ENCODE assay signal across 9 mouse cellular contexts in genomic region chr11:69071262-69071661, GRCm38 (mm10). TPM values are rescaled to one million over a fixed set of nuclear protein-coding genes. Genes with fewer than 3 reads are reported as not detected.
A peak's percentile ranks its signal among the peaks of the same experiment; 100 is the strongest.
DNase-seq lines count a peak whose midpoint lies in the region; ATAC-seq and TF ChIP-seq lines count a peak whose summit lies in the region.
"Had no signal": no experiment of that assay in that cellular context is flagged by ENCODE, and none has a peak within 500 bp of the region (broad histone marks: within the 10 kb centered on the region; RNA-seq: fewer than 3 reads in every experiment).

No protein-coding gene starts in this region.

- no peak for ATAC-seq in hindbrain, embryonic 15.5 days (ENCODE audit: low FRiP score, low read depth)
- ATAC-seq in midbrain, embryonic 16.5 days: no peak
- ATAC-seq in frontal cortex, adult (ENCODE audit: low TSS enrichment): no peak

- peak overlapping the region; percentile 85 for H3K4me2 ChIP-seq in hindbrain, embryonic 15.5 days
- peak overlapping the region; percentile 80 for H3K4me2 ChIP-seq in midbrain, embryonic 16.5 days (ENCODE audit: low read length)

- H3K36me3 ChIP-seq in hindbrain, embryonic 15.5 days: no peaks in the 10 kb centered on the region
- no peaks in the 10 kb centered on the region for H3K36me3 ChIP-seq in midbrain, embryonic 16.5 days (ENCODE audit: control insufficient read depth, insufficient read depth, low read length)

- H3K9me3 ChIP-seq in hindbrain, embryonic 15.5 days: no peaks in the 10 kb centered on the region
- H3K9me3 ChIP-seq in midbrain, embryonic 16.5 days (replicated peaks; ENCODE audit: control insufficient read depth, low read length, poor library complexity, severe bottlenecking): no peaks in the 10 kb centered on the region

- 26% methylated on average over 9 of the region's 9 CpGs for WGBS in hindbrain, embryonic 15.5 days
- 22% methylated on average over 9 of the region's 9 CpGs for WGBS in midbrain, embryonic 16.5 days

- TF ChIP-seq CTCF in layer of hippocampus, adult 2 months (conservative IDR thresholded peaks at IDR 0.05): no peak
- no peak for TF ChIP-seq CTCF in cortical plate, adult 2 months (IDR thresholded peaks at IDR 0.05; ENCODE audit: extremely low read depth, insufficient read depth, low read length)

- no peaks in the 10 kb centered on the region for H3K27me3 ChIP-seq in hindbrain, embryonic 15.5 days
- no peaks in the 10 kb centered on the region for H3K27me3 ChIP-seq in midbrain, embryonic 16.5 days (ENCODE audit: control insufficient read depth, insufficient read depth, low read depth, low read length)

- peak overlapping the region; percentile 74 for H3K9ac ChIP-seq in hindbrain, embryonic 15.5 days
- peak overlapping the region; percentile 80 for H3K9ac ChIP-seq in midbrain, embryonic 16.5 days (ENCODE audit: low read depth, low read length)

- no peak for TF ChIP-seq POLR2A in cortical plate, adult 2 months (IDR thresholded peaks at IDR 0.05; ENCODE audit: extremely low read depth, insufficient read depth, low read length)

- H3K4me3 ChIP-seq in layer of hippocampus, adult 2 months: peak overlapping the region; percentile 78
- peak overlapping the region; percentile 60 for H3K4me3 ChIP-seq in cortical plate, adult 2 months (ENCODE audit: insufficient read depth, low read length)
- H3K4me3 ChIP-seq in hindbrain, embryonic 15.5 days: peak overlapping the region; percentile 65
- peak overlapping the region; percentile 63 for H3K4me3 ChIP-seq in midbrain, embryonic 16.5 days (ENCODE audit: low read depth, low read length)

- no peak for DNase-seq in layer of hippocampus, adult 2 months (ENCODE audit: low spot score in 2 of 2)
- no peak for DNase-seq in layer of hippocampus, postnatal 25 days (ENCODE audit: extremely low spot score in 1 of 2, low spot score in 1 of 2)
- DNase-seq in adipocyte (ENCODE audit: low spot score): no peak
- DNase-seq in layer of hippocampus, postnatal 10 days (ENCODE audit: low spot score in 2 of 2): no peak

- H3K27ac ChIP-seq in layer of hippocampus, adult 2 months: peak overlapping the region; percentile 97
- H3K27ac ChIP-seq in cortical plate, adult 2 months (ENCODE audit: insufficient read depth, low read length): peak overlapping the region; percentile 49
- peak overlapping the region; percentile 86 for H3K27ac ChIP-seq in hindbrain, embryonic 15.5 days (replicated peaks)
- peak overlapping the region; percentile 92 for H3K27ac ChIP-seq in midbrain, embryonic 16.5 days (ENCODE audit: low read length)

- H3K4me1 ChIP-seq in cortical plate, adult 2 months (ENCODE audit: control insufficient read depth, insufficient read depth, low read length): peaks cover 4% of the 10 kb centered on the region
- H3K4me1 ChIP-seq in hindbrain, embryonic 15.5 days (replicated peaks): peaks cover 39% of the 10 kb centered on the region
- H3K4me1 ChIP-seq in midbrain, embryonic 16.5 days (ENCODE audit: control insufficient read depth, insufficient read depth, low read length): peaks cover 31% of the 10 kb centered on the region

RNA-seq across cellular contexts. Expression of gene Tmem107, which starts 0.7 kb away (rescaled TPM):
- 10 to 100 TPM; 20.3 to 21.6 TPM for total RNA-seq in layer of hippocampus, adult 2 months (2021)
- 10 to 100 TPM; 21.1 to 21.6 TPM for total RNA-seq in layer of hippocampus, postnatal 25 days (2021)
- polyA plus RNA-seq in cortical plate, adult 2 months (2012; rRNA removed): 20.6 and 21.4 TPM in 2 replicates
- 36.6 and 41.7 TPM in 2 replicates for polyA plus RNA-seq in hindbrain, embryonic 15.5 days (2015; fragmentation: Nextera tagmentation; extraction: Ambion mirVana)
- 41.2 and 44.0 TPM in 2 replicates for polyA plus RNA-seq in midbrain, embryonic 16.5 days (2015; fragmentation: Nextera tagmentation; extraction: Ambion mirVana)
- 10 to 100 TPM; 10.4 to 14.0 TPM for total RNA-seq in layer of hippocampus, postnatal 10 days (2021)

RNA-seq across cellular contexts. Expression of gene Borcs6, which starts 11.7 kb away (rescaled TPM):
- 10 to 100 TPM; 26.6 to 30.8 TPM for total RNA-seq in layer of hippocampus, adult 2 months (2021)
- total RNA-seq in layer of hippocampus, postnatal 25 days (2021): 10 to 100 TPM; 27.4 to 31.4 TPM
- 32.5 and 34.1 TPM in 2 replicates for polyA plus RNA-seq in cortical plate, adult 2 months (2012; rRNA removed)
- polyA plus RNA-seq in hindbrain, embryonic 15.5 days (2015; fragmentation: Nextera tagmentation; extraction: Ambion mirVana): 22.1 and 23.1 TPM in 2 replicates
- 15.7 and 20.4 TPM in 2 replicates for polyA plus RNA-seq in midbrain, embryonic 16.5 days (2015; fragmentation: Nextera tagmentation; extraction: Ambion mirVana)
- total RNA-seq in layer of hippocampus, postnatal 10 days (2021): 10 to 100 TPM; 24.2 to 24.9 TPM

RNA-seq across cellular contexts. Expression of gene Vamp2, which starts 17.0 kb away (rescaled TPM):
- total RNA-seq in layer of hippocampus, adult 2 months (2021): 1,000 to 10,000 TPM in 1 of 2 experiments, 100 to 1,000 TPM in 1; 988 to 1,016 TPM
- total RNA-seq in layer of hippocampus, postnatal 25 days (2021): 1,000 to 10,000 TPM in 1 of 2 experiments, 100 to 1,000 TPM in 1; 978 to 1,010 TPM
- 1,153 and 1,156 TPM in 2 replicates for polyA plus RNA-seq in cortical plate, adult 2 months (2012; rRNA removed)
- polyA plus RNA-seq in hindbrain, embryonic 15.5 days (2015; fragmentation: Nextera tagmentation; extraction: Ambion mirVana): 317 and 437 TPM in 2 replicates
- polyA plus RNA-seq in midbrain, embryonic 16.5 days (2015; fragmentation: Nextera tagmentation; extraction: Ambion mirVana): 335 and 438 TPM in 2 replicates
- 1,000 to 10,000 TPM in 1 of 2 experiments, 100 to 1,000 TPM in 1; 909 to 1,029 TPM for total RNA-seq in layer of hippocampus, postnatal 10 days (2021)

RNA-seq across cellular contexts. Expression of gene Per1, which starts 23.8 kb away (rescaled TPM):
- 10 to 100 TPM; 83.4 to 95.2 TPM for total RNA-seq in layer of hippocampus, adult 2 months (2021)
- total RNA-seq in layer of hippocampus, postnatal 25 days (2021): 10 to 100 TPM; 70.1 to 89.0 TPM
- polyA plus RNA-seq in cortical plate, adult 2 months (2012; rRNA removed): 48.3 and 57.6 TPM in 2 replicates
- polyA plus RNA-seq in hindbrain, embryonic 15.5 days (2015; fragmentation: Nextera tagmentation; extraction: Ambion mirVana): 10.0 and 10.1 TPM in 2 replicates
- 12.4 TPM in 2 replicates for polyA plus RNA-seq in midbrain, embryonic 16.5 days (2015; fragmentation: Nextera tagmentation; extraction: Ambion mirVana)
- total RNA-seq in layer of hippocampus, postnatal 10 days (2021): 10 to 100 TPM; 54.4 to 67.2 TPM

RNA-seq across cellular contexts. Expression of gene Aurkb, which starts 25.8 kb away (rescaled TPM):
- total RNA-seq in layer of hippocampus, adult 2 months (2021): under 1 TPM; 0.54 to 0.79 TPM
- 1 to 10 TPM in 1 of 2 experiments, under 1 TPM in 1; 0.85 to 1.0 TPM for total RNA-seq in layer of hippocampus, postnatal 25 days (2021)
- polyA plus RNA-seq in cortical plate, adult 2 months (2012; rRNA removed): 0.57 and 1.2 TPM in 2 replicates
- polyA plus RNA-seq in hindbrain, embryonic 15.5 days (2015; fragmentation: Nextera tagmentation; extraction: Ambion mirVana): 28.6 and 36.1 TPM in 2 replicates
- polyA plus RNA-seq in midbrain, embryonic 16.5 days (2015; fragmentation: Nextera tagmentation; extraction: Ambion mirVana): 12.6 and 15.4 TPM in 2 replicates
- 1 to 10 TPM; 5.3 to 6.0 TPM for total RNA-seq in layer of hippocampus, postnatal 10 days (2021)
- total RNA-seq: layer of hippocampus, adult 18-20 months had no signal
